Mouse (Mus musculus) kidney, postnatal 14 days (tissue): ENCODE measurements around the gene Uimc1.
"Not testable (repeated sequence)": the region's sequence is repeated elsewhere in the genome, so short reads cannot be mapped to it uniquely, and the experiment has no call there.

Experiments
- DNase-seq: peaks from one replicate; pipeline ENCODE4 v3.0.0; 2022; ENCODE audit warnings: mixed read lengths

Gene Uimc1

GRCm38 (mm10) chr13:55099726-55100478 is at the start of gene Uimc1:
Gene Uimc1 (minus strand): TSS chr13:55100300.
- DNase-seq, result peak; percentile 92

DNA sequence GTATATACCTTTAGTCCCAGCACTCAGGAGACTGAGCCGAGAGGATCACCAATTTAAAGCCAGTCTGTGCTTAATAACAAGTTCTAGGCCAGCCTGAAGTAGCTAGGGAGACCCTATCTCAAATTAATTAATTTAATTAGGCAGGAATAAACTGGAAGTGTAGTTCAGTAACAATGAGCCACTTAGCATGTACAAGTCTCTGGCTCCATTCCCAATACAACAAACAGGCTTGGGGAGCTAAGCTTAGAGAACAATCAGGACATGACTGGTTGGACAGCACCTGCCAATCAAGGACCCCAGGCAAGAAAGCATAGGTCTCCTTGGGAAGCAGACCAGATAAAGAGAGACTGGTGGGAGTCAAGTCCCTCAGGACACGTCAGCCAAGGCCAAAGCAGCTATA is 40.2 kb upstream of the Uimc1 start:
- DNase-seq, result no peak

DNA sequence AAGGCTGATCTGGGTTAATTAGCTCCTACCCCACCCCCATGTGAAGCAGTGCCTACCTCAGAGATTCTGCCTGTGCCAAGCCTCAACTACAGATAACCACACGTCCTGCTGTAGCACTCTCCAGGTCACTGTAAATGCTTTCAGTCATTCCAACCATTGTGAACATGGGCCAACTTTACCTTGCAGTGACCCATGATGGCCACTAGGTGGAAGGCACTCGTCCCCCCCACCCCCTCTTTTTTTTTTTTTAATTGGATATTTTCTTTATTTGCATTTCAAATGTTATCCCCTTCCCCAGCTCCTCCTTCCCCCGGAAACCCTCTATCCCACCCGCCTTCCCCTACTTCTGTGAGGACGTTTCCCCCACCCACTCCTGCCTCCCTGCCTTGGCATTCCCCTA is 35.3 kb upstream of the Uimc1 start:
- peak; percentile 28 for DNase-seq

DNA sequence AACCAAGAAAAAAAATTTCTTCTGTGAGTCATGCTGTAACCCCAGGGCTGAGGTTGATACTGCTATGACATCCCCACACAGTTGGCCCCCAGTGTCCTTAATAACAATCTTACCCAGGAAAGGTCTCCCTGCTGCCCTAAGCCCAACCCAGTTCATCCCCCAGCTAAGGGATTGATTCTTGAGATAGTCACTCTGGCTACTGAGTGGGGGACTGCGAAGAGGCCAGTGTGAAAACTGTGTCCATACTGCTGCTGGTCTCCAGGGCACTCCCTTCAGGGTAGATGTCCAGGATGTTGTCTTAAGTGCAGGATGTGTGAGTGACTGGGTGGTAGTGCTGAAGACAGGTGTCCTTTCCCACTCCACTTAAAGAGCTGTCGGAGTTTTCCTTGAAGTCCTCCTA is 33.3 kb upstream of the Uimc1 start, which contains the start of gene Gm17617:
TSS of gene Gm17617 (minus strand) at position 101 of the 400 bp plus-strand sequence.
- no peak for DNase-seq

DNA sequence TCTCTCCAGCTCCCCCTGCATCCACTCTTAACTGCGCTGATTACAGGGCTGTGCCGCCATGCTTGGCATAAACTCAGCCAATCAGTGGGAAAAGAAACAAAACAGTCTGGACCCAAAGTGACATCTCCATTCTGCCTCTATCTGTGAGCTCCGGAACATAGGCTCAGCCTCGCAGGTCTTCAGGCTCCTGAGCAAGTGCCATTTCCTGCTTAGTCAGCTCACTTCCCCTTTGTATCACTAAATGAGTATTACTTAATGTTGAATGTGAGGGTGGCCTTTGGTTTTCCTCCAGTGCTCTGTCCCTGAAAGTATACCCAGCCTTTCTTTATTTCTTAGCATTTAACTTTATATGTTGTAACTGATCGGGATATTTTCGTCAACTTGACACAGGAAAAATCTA is 24.8 kb upstream of the Uimc1 start:
- DNase-seq, result no peak

DNA sequence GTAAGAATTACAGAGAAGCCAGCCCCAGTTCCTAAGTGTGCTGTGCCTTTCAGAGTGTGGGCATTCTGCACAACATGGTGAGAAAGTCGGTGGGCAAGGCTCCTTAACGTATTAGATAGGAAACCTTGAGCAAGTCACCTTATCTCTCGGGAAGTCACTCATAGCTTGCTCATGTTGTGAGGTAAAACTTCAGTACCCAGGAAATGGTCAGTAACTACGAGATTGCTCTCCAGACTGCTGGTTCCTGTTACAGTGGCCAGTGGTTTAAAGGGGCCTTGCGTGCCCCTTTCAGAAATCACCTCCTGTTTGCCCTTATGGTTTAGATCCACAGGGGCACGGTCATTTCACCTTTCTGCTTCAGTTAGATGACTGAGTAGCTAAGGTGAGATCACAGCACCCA is 14.3 kb upstream of the Uimc1 start:
- no peak for DNase-seq

GRCm38 (mm10) chr13:55107694-55108093 is 7.6 kb upstream of the Uimc1 start:
- no peak for DNase-seq

- no peak for DNase-seq
Observed at GRCm38 (mm10) chr13:55107116-55107515, 7.0 kb upstream of the Uimc1 start.

DNA sequence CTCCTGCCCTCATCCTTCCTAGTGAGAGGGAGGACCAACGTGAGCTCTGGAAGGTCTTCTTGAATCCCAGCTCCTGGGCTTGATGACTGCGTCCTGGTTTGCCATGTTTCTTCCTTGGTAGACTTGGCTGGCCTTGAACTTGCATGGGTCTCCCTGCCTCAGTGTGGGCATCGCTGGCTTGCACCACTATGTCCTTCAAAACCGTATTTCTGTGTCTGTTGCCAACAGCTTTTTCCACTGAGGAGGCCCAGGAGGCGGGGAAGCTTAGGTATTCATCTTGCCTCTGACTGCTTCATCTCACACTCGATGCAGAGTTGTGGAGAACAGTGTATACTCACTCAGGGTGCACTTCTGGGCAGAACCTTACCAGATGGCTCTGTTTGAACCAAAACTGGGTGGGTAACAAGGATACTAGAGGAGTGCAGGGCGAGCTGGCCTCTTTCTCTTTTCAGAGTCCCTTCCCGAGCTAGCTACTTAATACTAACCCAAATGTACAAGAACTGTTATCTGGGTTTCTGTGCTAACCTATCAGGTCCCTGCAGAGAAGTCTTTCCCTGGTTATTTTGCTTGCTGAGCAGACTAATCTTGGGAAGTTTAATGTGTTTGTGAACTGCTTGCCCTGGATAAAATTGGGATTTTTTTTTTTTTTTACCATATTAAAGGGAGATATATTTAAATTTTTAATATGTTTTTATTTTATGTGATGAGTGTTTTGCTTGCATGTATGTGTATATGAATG is 6.0 kb upstream of the Uimc1 start:
- DNase-seq, result peak; percentile 7

DNA sequence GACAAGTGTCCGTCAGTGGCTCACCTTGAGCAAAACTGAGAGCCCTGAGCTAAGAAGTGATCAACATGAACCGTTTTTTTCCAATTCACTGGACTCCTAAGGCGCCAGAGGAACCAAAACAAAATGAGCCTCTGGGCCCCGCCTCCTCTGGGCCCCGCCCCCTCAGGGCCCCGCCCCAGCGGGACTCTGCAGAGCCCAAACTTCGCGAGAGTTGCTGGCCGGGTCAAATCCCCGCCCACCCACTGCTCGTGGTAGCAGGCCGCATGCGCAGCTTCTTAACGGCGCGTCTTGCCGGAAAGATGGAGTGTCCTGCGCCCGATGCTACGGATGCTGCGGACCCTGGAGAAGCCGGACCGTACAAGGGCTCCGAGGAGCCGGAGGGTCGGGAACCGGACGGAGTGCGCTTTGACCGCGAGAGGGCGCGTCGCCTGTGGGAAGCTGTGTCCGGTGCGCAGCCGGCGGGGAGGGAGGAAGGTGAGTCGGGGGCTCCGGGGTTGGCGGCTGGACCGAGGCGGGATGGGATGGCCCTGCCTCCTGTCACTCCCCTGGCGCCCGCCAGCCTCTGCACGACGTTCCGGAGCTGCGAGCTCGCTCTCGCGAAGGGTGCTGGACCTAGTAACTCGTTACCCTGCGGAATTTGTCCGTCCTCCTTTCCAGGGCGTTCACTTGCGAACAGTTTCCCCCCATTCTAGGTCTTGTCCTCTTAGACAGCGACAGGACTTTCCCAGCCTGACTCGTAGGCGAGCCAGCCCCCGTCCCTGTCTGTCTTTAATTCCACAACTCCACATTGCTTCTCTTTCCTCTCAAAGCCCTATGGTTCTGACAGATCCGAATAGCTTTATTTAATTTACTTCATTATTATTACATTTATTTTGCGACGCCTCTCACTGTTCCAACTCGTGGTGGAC is 5.2 kb upstream of the Uimc1 start, which contains the start of gene Zfp346:
TSS of gene Zfp346 (plus strand) at position 267 of the 908 bp plus-strand sequence.
- peak; percentile 99 for DNase-seq

DNA sequence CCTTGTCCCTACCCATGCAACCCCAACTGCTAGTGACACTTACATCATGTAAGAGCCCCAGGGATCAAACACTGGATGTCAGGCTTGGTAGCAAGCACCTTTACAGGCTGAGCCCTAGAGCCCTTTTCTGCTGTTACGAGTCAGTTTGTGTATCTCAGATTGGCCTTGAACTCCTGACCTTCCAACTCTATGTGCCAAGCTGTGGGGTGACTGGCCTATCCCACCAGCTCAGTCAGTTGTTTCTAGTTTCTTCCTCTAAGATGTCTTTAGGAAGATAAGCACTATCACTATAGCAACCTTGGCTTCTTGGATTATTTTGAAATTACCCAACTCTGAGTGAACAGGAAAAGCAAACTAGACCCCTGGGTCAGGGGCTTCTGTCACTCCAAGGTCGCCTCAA is 3.3 kb upstream of the Uimc1 start:
- no peak for DNase-seq

DNA sequence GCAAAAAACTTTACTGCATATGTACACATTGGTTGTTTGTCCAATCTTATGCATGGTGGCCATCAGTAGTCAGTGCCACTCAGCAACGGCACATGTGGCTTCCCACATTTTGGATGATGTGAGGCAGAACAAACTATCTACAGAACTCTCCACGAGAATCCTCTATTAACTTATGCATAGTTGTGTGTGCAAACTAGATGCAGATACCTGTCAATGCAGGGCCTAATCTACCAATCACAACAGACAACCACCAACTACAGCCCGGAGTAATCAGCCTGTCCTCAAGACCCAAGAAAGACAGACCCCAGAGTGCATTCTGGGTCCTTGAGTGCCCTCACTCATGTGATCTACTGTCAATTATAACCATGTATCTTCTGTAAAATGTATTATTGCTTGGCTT is 2.3 kb upstream of the Uimc1 start:
- DNase-seq, result no peak

GRCm38 (mm10) chr13:55101627-55102026 is 1.5 kb upstream of the Uimc1 start:
- DNase-seq, result no peak

- peak; percentile 28 for DNase-seq
Observed at GRCm38 (mm10) chr13:55099066-55099725, 904 bp downstream of the Uimc1 start.

DNA sequence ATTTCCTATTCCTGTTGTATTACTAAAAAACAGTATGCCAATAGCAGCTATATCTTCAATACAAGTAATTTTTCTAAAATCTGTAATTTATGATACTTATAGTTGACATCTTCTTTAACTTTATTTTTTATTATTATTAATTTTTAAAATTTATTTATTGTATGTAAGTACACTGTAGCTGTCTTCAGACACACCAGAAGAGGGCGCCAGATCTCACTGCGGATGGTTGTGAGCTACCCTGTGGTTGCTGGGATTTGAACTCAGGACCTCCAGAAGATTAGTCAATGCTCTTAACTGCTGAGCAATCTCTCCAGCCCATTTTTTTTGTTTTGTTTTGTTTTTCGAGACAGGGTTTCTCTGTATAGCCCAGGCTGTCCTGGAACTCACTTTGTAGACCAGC is 2.3 kb downstream of the Uimc1 start:
- not testable (repeated sequence) for DNase-seq

DNA sequence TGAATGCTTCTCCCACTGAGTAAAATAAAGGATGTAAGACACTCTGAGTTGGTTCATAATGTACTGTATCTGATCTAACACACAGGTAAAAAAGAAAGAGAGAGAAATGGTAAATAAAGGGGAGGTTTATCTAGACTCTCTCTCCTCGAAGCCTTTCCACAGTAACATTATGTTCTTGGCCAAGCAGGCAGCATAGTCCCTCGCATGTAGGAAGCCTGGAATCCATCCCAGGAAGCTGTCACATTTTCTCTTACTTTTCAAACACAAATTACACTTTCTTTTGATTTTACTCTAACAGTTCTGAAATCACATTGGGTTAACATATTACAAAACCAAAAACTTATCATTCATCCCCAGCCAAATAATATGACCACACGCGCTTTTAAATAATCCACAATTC is 7.5 kb downstream of the Uimc1 start:
- no peak for DNase-seq

- DNase-seq, result no peak
Observed at GRCm38 (mm10) chr13:55075597-55075996, 24.5 kb downstream of the Uimc1 start.

DNA sequence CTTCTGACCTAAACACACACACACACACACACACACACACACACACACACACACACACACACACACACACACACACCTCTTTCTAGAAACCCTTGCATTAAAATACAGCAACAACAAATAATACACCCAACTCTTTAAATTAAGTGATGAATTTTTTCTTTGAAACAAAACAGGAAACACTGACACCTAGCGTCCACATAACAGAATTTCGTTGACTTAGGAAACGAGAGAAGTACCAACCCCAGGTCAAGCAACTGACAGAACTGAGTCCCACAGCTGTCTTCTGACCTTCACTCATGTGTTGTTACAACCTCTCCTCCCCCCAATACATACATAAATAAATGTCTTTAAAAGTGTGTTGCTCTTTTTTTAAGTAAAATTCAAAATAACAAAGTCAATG is 28.8 kb downstream of the Uimc1 start:
- DNase-seq, result peak; percentile 21

- DNase-seq, result no peak
Observed at GRCm38 (mm10) chr13:55069719-55070118, 30.4 kb downstream of the Uimc1 start.

GRCm38 (mm10) chr13:55063276-55063675 is 36.8 kb downstream of the Uimc1 start:
- DNase-seq, result no peak

- peak; percentile 5 for DNase-seq
Observed at GRCm38 (mm10) chr13:55058042-55058441, 42.1 kb downstream of the Uimc1 start.

DNA sequence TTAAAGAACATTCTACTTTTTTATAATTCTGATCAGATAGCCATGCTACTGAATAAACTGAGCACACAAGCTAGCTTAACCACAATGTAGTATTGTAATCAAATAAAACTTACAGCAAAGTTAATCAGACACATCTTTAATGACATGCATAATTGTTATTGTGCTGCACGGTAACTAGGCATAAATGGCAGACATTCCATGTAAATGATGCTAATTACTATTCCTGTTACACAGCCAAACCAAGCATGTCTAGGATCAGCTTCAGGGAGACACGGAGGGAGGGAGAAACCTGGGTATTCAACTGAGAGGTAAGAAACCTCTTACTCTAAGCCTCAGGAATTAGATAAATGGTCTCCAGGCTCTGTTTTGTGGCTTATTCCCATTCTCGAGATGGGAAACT is 52.4 kb downstream of the Uimc1 start:
- DNase-seq, result no peak

DNA sequence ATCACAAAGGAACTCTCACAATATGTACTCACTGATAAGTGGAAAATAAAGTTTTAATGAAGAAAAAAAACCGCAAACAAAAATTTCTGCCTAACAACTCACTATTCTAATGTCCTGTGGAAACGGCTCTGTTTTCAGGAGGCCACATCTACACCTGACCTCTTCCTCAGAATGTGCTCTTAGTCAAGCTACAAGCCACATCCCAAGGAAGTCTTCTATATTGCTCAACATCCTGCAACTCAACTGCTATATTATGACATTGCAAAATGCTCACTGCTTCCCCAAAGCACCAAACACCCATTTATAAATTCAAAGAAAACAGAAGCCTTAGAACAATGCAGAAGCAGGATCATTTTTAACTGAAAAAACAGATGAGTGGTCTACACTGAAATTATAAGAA is 60.1 kb downstream of the Uimc1 start:
- DNase-seq, result no peak
